Mouse (Mus musculus) lung, postnatal 0 days (tissue): ENCODE results near the gene Ampd3.

ENCODE experiments used
- CTCF ChIP-seq: IDR thresholded peaks from 2 replicates; pipeline ENCODE4 v1.5.1; 2016; ENCODE audit warnings: antibody characterized with exemption, mild to moderate bottlenecking
- EP300 ChIP-seq: IDR thresholded peaks from 2 replicates; pipeline ENCODE4 v1.6.1; 2016; ENCODE audit warnings: antibody characterized with exemption, mild to moderate bottlenecking, control low read depth

- no peak for TF ChIP-seq CTCF
- no peak for TF ChIP-seq EP300
Measured at GRCm38 (mm10) chr7:110796367-110797051, 28.5 kb downstream of the Ampd3 start.
